Mouse (Mus musculus): Measurements from ENCODE around the gene Rhbdf2.

DNA sequence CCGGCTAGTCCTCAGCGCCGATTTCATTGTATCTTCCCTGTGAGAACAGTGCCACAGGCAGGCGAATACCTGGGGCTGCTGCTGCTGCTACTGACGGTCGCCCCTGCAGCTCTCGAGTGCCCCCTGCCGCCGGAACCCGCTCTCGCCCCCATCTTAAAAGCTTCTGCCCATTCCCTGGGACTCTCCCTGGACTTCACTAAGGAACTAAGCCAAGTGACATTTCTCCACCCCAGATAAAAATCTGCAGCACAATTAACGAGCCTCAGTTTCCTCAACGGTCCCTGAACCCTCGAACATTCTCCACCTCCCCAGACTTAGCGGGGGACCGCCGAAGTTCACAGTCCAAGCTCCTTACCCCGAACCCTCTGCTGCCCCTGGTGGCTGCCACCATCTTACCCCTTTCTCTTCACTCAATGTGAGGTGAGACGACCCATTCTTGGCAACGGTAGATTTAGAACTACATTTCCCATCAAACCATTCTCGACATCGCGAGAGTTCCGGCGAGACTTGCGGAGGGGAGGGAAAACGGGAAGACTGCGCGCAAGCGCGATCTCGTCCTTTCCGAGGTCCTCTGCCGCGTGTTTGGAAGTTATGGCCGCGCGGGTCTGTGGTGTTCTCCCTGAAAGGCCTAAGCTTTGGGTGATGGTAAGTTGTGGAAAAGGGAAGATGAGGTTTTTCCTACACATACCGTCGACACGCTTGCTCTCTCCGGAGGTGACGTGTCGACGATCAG lies 44.5 kb upstream of the Rhbdf2 start:
- TF ChIP-seq CTCF (IDR thresholded peaks at IDR 0.05; ENCODE audit: low read depth) (peak; percentile 62), EP300 (IDR thresholded peaks at IDR 0.05; ENCODE audit: low read depth) (peak; percentile 69; the same call in 1 of the 2 replicates)
